Mouse (Mus musculus) neural tube, embryonic 12.5 days (tissue): Measurements from ENCODE around the gene 4922502D21Rik. TPM values are rescaled to one million over a fixed set of nuclear protein-coding genes. Genes with fewer than 3 reads are reported as not detected.
A peak's percentile ranks its signal among the peaks of the same experiment; 100 is the strongest.

Experiments
- ATAC-seq: fragments of 200-750 bp; cut with Nextera tagmentation; 2 replicates; pipeline ENCODE4 v1.8.0; 2017; ENCODE audit warnings: low read depth, mild to moderate bottlenecking, moderate TSS enrichment, moderate library complexity; ENCODE audit not compliant: low FRiP score
- H3K27ac ChIP-seq: fragments of 300-500 bp; sonication (generic); 2 replicates; pipeline ENCODE4 v1.5.1; 2016
- H3K27me3 ChIP-seq: fragments of 300-500 bp; sonication (generic); replicated peaks from 2 replicates; pipeline ENCODE4 v1.6.1; 2016; ENCODE audit warnings: mild to moderate bottlenecking
- H3K36me3 ChIP-seq: fragments of 300-500 bp; sonication (generic); 2 replicates; pipeline ENCODE4 v1.6.1; 2016; ENCODE audit warnings: mild to moderate bottlenecking
- H3K4me1 ChIP-seq: fragments of 300-500 bp; sonication (generic); 2 replicates; pipeline ENCODE4 v1.6.1; 2016
- H3K4me2 ChIP-seq: fragments of 300-500 bp; sonication (generic); replicated peaks from 2 replicates; pipeline ENCODE4 v1.6.1; 2016; ENCODE audit warnings: mild to moderate bottlenecking
- H3K4me3 ChIP-seq: fragments of 300-500 bp; sonication (generic); 2 replicates; pipeline ENCODE4 v1.5.1; 2016
- H3K9ac ChIP-seq: fragments of 300-500 bp; sonication (generic); 2 replicates; pipeline ENCODE4 v1.6.1; 2016; ENCODE audit warnings: mild to moderate bottlenecking
- H3K9me3 ChIP-seq: fragments of 300-500 bp; sonication (generic); 2 replicates; pipeline ENCODE4 v1.6.1; 2016; ENCODE audit warnings: mild to moderate bottlenecking
- whole genome bisulfite sequencing: fragments of 180-500 bp; shearing (Covaris S2); methylation state at CpG from one replicate; pipeline ENCODE4 v1.1.7; 2016; 5-methylcytosine and 5-hydroxymethylcytosine counted together
- polyA plus RNA-seq: library from polyadenylated mRNA; unstranded; fragments of >200 nt; fragmentation: Nextera tagmentation; extraction: Ambion mirVana; gene quantifications from 2 replicates; pipeline ENCODE4 v1.2.1, GENCODE M21; 2016

The 4922502D21Rik gene
- not detected in 2 replicates for polyA plus RNA-seq

DNA sequence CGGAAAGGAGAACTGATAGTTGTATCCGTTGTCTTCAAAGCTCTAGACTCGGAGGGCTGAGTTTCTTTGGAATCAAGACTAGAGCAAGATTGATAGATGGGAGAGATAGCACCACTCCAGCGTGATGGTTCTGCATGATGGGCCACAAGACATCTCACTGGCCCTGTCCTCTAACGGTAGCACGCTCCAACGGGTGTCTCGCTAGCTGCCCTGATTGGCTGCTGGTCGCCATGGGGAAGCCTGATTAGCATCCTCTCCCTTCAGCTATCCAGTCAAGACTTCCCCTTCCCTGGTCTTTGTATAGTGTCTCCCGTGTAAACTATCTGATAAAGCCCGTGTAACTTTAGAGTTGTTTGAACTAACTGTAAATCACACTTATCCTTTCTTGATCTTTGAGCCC is at the start of gene 4922502D21Rik:
4922502D21Rik (minus strand) TSS at position 187 of the 400 bp plus-strand sequence.
- Histone ChIP-seq H3K4me3 (no peak within 1 kb of the TSS), H3K36me3 (no peaks in the 10 kb centered on the region), H3K27me3 (no peaks in the 10 kb centered on the region), H3K27ac (no peak within 1 kb of the TSS), H3K9me3 (no peaks in the 10 kb centered on the region), H3K4me2 (no peak within 1 kb of the TSS), H3K4me1 (no peaks in the 10 kb centered on the region), H3K9ac (no peak within 1 kb of the TSS)
- WGBS: 65% methylated on average over 11 of the region's 11 CpGs
- ATAC-seq: no peak

DNA sequence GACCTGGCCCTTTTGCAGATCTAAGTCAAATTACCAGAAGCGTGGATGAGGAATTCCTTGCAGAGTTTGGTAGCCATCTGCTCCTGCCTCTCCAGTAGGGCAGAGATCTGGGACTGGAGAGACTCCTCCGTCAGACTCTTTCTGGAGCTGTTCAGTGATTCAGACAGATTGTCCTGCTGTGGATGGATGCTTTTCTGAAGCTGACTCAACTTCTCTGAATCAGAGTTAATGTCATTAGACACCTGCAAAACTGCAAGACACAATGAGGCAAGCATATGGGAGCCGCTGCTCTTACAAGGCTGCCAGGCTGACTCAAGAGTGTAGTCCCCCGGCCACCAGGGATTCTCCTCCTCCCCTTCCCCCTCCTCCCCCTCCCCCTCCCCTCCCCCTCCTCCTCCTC is 48.9 kb upstream of the 4922502D21Rik start:
- Histone ChIP-seq H3K36me3 (no peaks in the 10 kb centered on the region), H3K9me3 (no peaks in the 10 kb centered on the region), H3K4me2 (no peak overlapping the region), H3K4me3 (no peak overlapping the region), H3K27ac (no peak overlapping the region), H3K27me3 (no peaks in the 10 kb centered on the region), H3K9ac (no peak overlapping the region), H3K4me1 (peaks cover 4% of the 10 kb centered on the region; the same call in 1 of the 2 replicates)
- no peak for ATAC-seq
- 66% methylated on average over 4 of the region's 4 CpGs for WGBS

- H3K4me3 ChIP-seq: no peak overlapping the region
- no peaks in the 10 kb centered on the region for H3K36me3 ChIP-seq
- no peak overlapping the region for H3K27ac ChIP-seq
- WGBS: 88% methylated on average over 2 of the region's 2 CpGs
- no peak overlapping the region for H3K4me2 ChIP-seq
- H3K4me1 ChIP-seq: no peaks in the 10 kb centered on the region
- H3K9me3 ChIP-seq: no peaks in the 10 kb centered on the region
- no peak overlapping the region for H3K9ac ChIP-seq
- H3K27me3 ChIP-seq: no peaks in the 10 kb centered on the region
- no peak for ATAC-seq
Observed at GRCm38 (mm10) chr6:129374937-129375471, 43.4 kb upstream of the 4922502D21Rik start.

- no peaks in the 10 kb centered on the region for H3K4me1 ChIP-seq
- H3K4me3 ChIP-seq: no peak overlapping the region
- H3K9me3 ChIP-seq: no peaks in the 10 kb centered on the region
- no peak for ATAC-seq
- 76% methylated on average over 7 of the region's 7 CpGs for WGBS
- no peak overlapping the region for H3K4me2 ChIP-seq
- H3K27ac ChIP-seq: no peak overlapping the region
- H3K27me3 ChIP-seq: no peaks in the 10 kb centered on the region
- no peak overlapping the region for H3K9ac ChIP-seq
- H3K36me3 ChIP-seq: no peaks in the 10 kb centered on the region
Observed at GRCm38 (mm10) chr6:129369374-129370132, 38.0 kb upstream of the 4922502D21Rik start.

GRCm38 (mm10) chr6:129365959-129366359 is 34.4 kb upstream of the 4922502D21Rik start:
- no peak overlapping the region for H3K9ac ChIP-seq
- H3K36me3 ChIP-seq: no peaks in the 10 kb centered on the region
- 18% methylated on average over 6 of the region's 6 CpGs for WGBS
- no peak overlapping the region for H3K4me2 ChIP-seq
- H3K9me3 ChIP-seq: no peaks in the 10 kb centered on the region
- H3K4me3 ChIP-seq: no peak overlapping the region
- H3K27ac ChIP-seq: no peak overlapping the region
- H3K27me3 ChIP-seq: no peaks in the 10 kb centered on the region
- 0 out of 2 replicates have a peak, but pooled peaks have one; percentile 46 for ATAC-seq
- no peaks in the 10 kb centered on the region for H3K4me1 ChIP-seq

GRCm38 (mm10) chr6:129363942-129364341 is 32.3 kb upstream of the 4922502D21Rik start:
- WGBS: 31% methylated on average over 1 of the region's 1 CpGs

DNA sequence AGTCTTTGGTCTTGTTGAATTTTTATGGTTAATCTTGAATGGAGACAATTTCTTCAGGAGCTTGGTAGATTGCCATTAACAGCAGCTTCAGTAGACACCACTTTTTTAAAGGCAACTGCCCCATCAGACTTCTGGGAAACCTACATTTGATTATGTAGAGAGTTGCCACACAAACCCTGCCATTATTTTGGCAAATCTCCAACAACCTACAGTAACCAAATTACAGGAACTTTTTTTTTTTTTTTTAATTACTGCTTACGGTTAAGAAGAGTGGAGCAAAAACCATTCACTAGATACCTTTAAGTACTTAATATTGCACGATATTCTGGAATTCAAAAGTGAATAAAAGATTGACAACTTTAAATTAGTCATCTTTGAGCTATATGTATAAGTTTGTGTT is 27.9 kb upstream of the 4922502D21Rik start:
- WGBS: 93% methylated on average over 2 of the region's 2 CpGs
- H3K9me3 ChIP-seq: no peaks in the 10 kb centered on the region
- H3K27me3 ChIP-seq: no peaks in the 10 kb centered on the region
- H3K9ac ChIP-seq: no peak overlapping the region
- no peaks in the 10 kb centered on the region for H3K36me3 ChIP-seq
- H3K4me2 ChIP-seq: no peak overlapping the region
- no peaks in the 10 kb centered on the region for H3K4me1 ChIP-seq
- H3K27ac ChIP-seq: no peak overlapping the region
- no peak overlapping the region for H3K4me3 ChIP-seq
- no peak for ATAC-seq

More at GRCm38 (mm10) chr6:129363942-129364341, 32.3 kb upstream of the 4922502D21Rik start:
- Histone ChIP-seq H3K9ac (no peak overlapping the region), H3K27me3 (no peaks in the 10 kb centered on the region), H3K4me1 (no peaks in the 10 kb centered on the region), H3K4me2 (no peak overlapping the region), H3K36me3 (no peaks in the 10 kb centered on the region), H3K27ac (no peak overlapping the region), H3K9me3 (no peaks in the 10 kb centered on the region), H3K4me3 (no peak overlapping the region)
- no peak for ATAC-seq

DNA sequence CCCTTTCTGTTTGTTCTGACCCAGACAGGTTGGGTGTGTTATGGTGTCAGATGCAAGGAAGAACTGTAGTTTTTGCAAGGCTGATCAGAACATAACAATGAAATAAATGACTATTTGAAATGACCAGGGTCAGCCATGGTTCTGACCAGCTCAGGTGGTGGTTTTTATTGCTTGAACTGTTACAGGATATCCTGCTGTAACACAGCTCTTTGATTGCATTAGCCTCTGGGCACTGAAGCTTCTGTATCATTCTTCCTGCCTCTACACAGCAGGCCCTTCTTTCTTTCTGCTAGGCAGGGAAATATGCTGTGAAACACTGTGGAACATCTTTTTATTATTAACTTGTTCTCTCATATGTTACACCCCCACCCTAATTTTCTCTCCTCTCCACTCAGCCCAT is 24.8 kb upstream of the 4922502D21Rik start:
- Histone ChIP-seq H3K9me3 (no peaks in the 10 kb centered on the region), H3K27ac (no peak overlapping the region), H3K9ac (no peak overlapping the region), H3K4me2 (no peak overlapping the region), H3K36me3 (no peaks in the 10 kb centered on the region), H3K4me1 (no peaks in the 10 kb centered on the region), H3K27me3 (no peaks in the 10 kb centered on the region), H3K4me3 (no peak overlapping the region)
- ATAC-seq: no peak

- 95% methylated on average over 2 of the region's 2 CpGs for WGBS
- Histone ChIP-seq H3K27ac (no peak overlapping the region), H3K9me3 (no peaks in the 10 kb centered on the region), H3K4me1 (no peaks in the 10 kb centered on the region), H3K9ac (no peak overlapping the region), H3K4me2 (no peak overlapping the region), H3K4me3 (no peak overlapping the region), H3K27me3 (no peaks in the 10 kb centered on the region), H3K36me3 (no peaks in the 10 kb centered on the region)
- ATAC-seq: no peak
Observed at GRCm38 (mm10) chr6:129355774-129356173, 24.2 kb upstream of the 4922502D21Rik start.

DNA sequence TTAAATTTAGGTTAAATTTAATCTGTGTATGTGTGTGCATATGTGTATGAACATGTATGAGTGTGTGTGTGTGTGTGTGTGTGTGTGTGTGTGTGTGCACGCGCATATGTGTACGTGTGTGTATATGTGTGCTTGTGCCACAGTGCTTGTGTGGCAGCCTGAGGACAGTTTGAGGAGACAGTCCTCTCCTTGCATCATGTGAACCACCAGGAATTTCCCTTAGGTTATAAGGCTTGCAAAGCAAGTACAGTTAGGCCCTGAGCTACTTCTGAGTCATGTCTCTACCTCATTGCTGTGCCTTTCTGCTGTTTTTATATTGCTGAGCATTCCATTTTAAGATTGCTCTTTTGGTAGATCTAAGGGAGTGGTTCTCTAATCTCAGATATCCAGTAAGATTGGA is 19.5 kb upstream of the 4922502D21Rik start:
- WGBS: 94% methylated on average over 3 of the region's 3 CpGs
- no peaks in the 10 kb centered on the region for H3K36me3 ChIP-seq
- H3K27ac ChIP-seq: no peak overlapping the region
- ATAC-seq: no peak
- H3K4me3 ChIP-seq: no peak overlapping the region
- H3K9ac ChIP-seq: no peak overlapping the region
- H3K4me2 ChIP-seq: no peak overlapping the region
- no peaks in the 10 kb centered on the region for H3K4me1 ChIP-seq
- no peaks in the 10 kb centered on the region for H3K27me3 ChIP-seq
- H3K9me3 ChIP-seq: no peaks in the 10 kb centered on the region

GRCm38 (mm10) chr6:129349524-129350352 is 18.1 kb upstream of the 4922502D21Rik start:
- Histone ChIP-seq H3K9me3 (no peaks in the 10 kb centered on the region), H3K4me3 (no peak overlapping the region), H3K27me3 (no peaks in the 10 kb centered on the region), H3K36me3 (no peaks in the 10 kb centered on the region), H3K4me2 (no peak overlapping the region), H3K27ac (no peak overlapping the region), H3K4me1 (no peaks in the 10 kb centered on the region), H3K9ac (no peak overlapping the region)
- no peak for ATAC-seq
- WGBS: 64% methylated on average over 4 of the region's 4 CpGs

GRCm38 (mm10) chr6:129344408-129344807 is 12.8 kb upstream of the 4922502D21Rik start:
- ATAC-seq: no peak
- WGBS: 87% methylated on average over 3 of the region's 3 CpGs
- Histone ChIP-seq H3K4me2 (no peak overlapping the region), H3K27me3 (no peaks in the 10 kb centered on the region), H3K4me3 (no peak overlapping the region), H3K27ac (no peak overlapping the region), H3K4me1 (no peaks in the 10 kb centered on the region), H3K36me3 (no peaks in the 10 kb centered on the region), H3K9me3 (no peaks in the 10 kb centered on the region), H3K9ac (no peak overlapping the region)
